16 mouse cellular contexts compared by ENCODE assay signal in genomic region chr19:53801380-53801779, GRCm38 (mm10).
DNase-seq lines count a peak whose midpoint lies in the region; ATAC-seq lines count a peak whose summit lies in the region.
"Had no signal": no experiment of that assay in that cellular context is flagged by ENCODE, and none has a peak within 500 bp of the region (broad histone marks: within the 10 kb centered on the region; RNA-seq: fewer than 3 reads in every experiment).

No protein-coding gene starts in this region.

- H3K9me3 ChIP-seq in heart, embryonic 14.5 days (ENCODE audit: control insufficient read depth, low read length): no peaks in the 10 kb centered on the region
- H3K9me3 ChIP-seq in megakaryocyte, embryonic 14.5 days: no peaks in the 10 kb centered on the region
- no peaks in the 10 kb centered on the region for H3K9me3 ChIP-seq in liver, embryonic 15.5 days (replicated peaks)
- H3K9me3 ChIP-seq: embryonic facial prominence, embryonic 12.5 days; hindbrain, embryonic 10.5 days; limb, embryonic 10.5 days; midbrain, embryonic 13.5 days had no signal

- ATAC-seq in heart, embryonic 14.5 days (ENCODE audit: insufficient number of reproducible peaks, insufficient read depth, low FRiP score, low read depth): no peak
- ATAC-seq in megakaryocyte, adult 5-6 weeks (ENCODE audit: poor library complexity, severe bottlenecking): no peak; the same call in 1 of the 2 replicates
- ATAC-seq in liver, embryonic 15.5 days (ENCODE audit: insufficient read depth): no peak
- ATAC-seq: forebrain, postnatal 0 days; midbrain, embryonic 13.5 days had no signal

- no peaks in the 10 kb centered on the region for H3K36me3 ChIP-seq in heart, embryonic 14.5 days (ENCODE audit: control insufficient read depth, insufficient read depth, low read length)
- no peaks in the 10 kb centered on the region for H3K36me3 ChIP-seq in megakaryocyte, embryonic 14.5 days (replicated peaks; ENCODE audit: low read length)
- H3K36me3 ChIP-seq in liver, embryonic 15.5 days (replicated peaks): no peaks in the 10 kb centered on the region
- H3K36me3 ChIP-seq: embryonic facial prominence, embryonic 12.5 days; hindbrain, embryonic 10.5 days; limb, embryonic 10.5 days; midbrain, embryonic 13.5 days had no signal

- H3K27ac ChIP-seq in heart, embryonic 14.5 days (replicated peaks in 1 of 2; ENCODE audit: control insufficient read depth in 1 of 2, insufficient read depth in 1 of 2, low read depth in 2 of 2, low read length in 2 of 2): peak overlapping the region; percentile 90 to 96
- H3K27ac ChIP-seq in liver, embryonic 15.5 days (replicated peaks): peak overlapping the region; percentile 75
- H3K27ac ChIP-seq: embryonic facial prominence, embryonic 12.5 days; hindbrain, embryonic 10.5 days; limb, embryonic 10.5 days; macrophage; midbrain, embryonic 13.5 days had no signal

- peaks cover 53 to 89% of the 10 kb centered on the region in 2 experiments for H3K4me1 ChIP-seq in heart, embryonic 14.5 days (ENCODE audit: control insufficient read depth in 2 of 2, insufficient read depth in 2 of 2, low read length in 2 of 2)
- peaks cover 96% of the 10 kb centered on the region for H3K4me1 ChIP-seq in megakaryocyte, embryonic 14.5 days
- H3K4me1 ChIP-seq in liver, embryonic 15.5 days (replicated peaks): peaks cover 60% of the 10 kb centered on the region

- H3K4me2 ChIP-seq in heart, embryonic 14.5 days (ENCODE audit: low read length): peak overlapping the region; percentile 48
- H3K4me2 ChIP-seq in liver, embryonic 15.5 days: no peak overlapping the region
- H3K4me2 ChIP-seq: embryonic facial prominence, embryonic 12.5 days; midbrain, embryonic 13.5 days had no signal

- no peaks in the 10 kb centered on the region for H3K27me3 ChIP-seq in heart, embryonic 14.5 days (ENCODE audit: control insufficient read depth, insufficient read depth, low read length)
- H3K27me3 ChIP-seq in megakaryocyte, embryonic 14.5 days (replicated peaks): no peaks in the 10 kb centered on the region
- no peaks in the 10 kb centered on the region for H3K27me3 ChIP-seq in liver, embryonic 15.5 days
- H3K27me3 ChIP-seq: embryonic facial prominence, embryonic 12.5 days; midbrain, embryonic 13.5 days had no signal

- no peak overlapping the region for H3K4me3 ChIP-seq in heart, embryonic 14.5 days (ENCODE audit: control insufficient read depth in 1 of 2, insufficient read depth in 1 of 2, low read depth in 1 of 2, low read length in 2 of 2)
- peak overlapping the region; percentile 83 for H3K4me3 ChIP-seq in megakaryocyte, embryonic 14.5 days (replicated peaks)
- H3K4me3 ChIP-seq in liver, embryonic 15.5 days (replicated peaks): no peak overlapping the region
- H3K4me3 ChIP-seq: embryonic facial prominence, embryonic 12.5 days; hindbrain, embryonic 10.5 days; limb, embryonic 10.5 days; midbrain, embryonic 13.5 days had no signal

- WGBS in heart, embryonic 14.5 days: 41% methylated on average over 5 of the region's 5 CpGs
- WGBS in liver, embryonic 15.5 days (ENCODE audit: insufficient replicate concordance): 71% methylated on average over 5 of the region's 5 CpGs

- H3K9ac ChIP-seq in heart, embryonic 14.5 days (ENCODE audit: low read length): peak overlapping the region; percentile 61
- no peak overlapping the region for H3K9ac ChIP-seq in liver, embryonic 15.5 days
- H3K9ac ChIP-seq: embryonic facial prominence, embryonic 12.5 days; forebrain, postnatal 0 days; midbrain, embryonic 13.5 days had no signal

- no peak for DNase-seq in heart, adult 18-20 months
- no peak for DNase-seq in cerebellum, postnatal 25 days
- no peak for DNase-seq in thymus, postnatal 36 days
- DNase-seq: cerebellum, adult 8-10 months; forebrain, postnatal 0 days; gastrocnemius, postnatal 10 days; lung, adult 2 months had no signal
